Mouse (Mus musculus) midbrain, embryonic 10.5 days (tissue): ENCODE measurements around the gene Ric8a. TPM values are rescaled to one million over a fixed set of nuclear protein-coding genes. Genes with fewer than 3 reads are reported as not detected.

Experiments
- DNase-seq: peaks from one replicate; pipeline ENCODE4 v3.0.0-alpha.2; 2017; ENCODE audit warnings: low spot score
- H3K27ac ChIP-seq: fragments of 300-500 bp; sonication (generic); replicated peaks from 2 replicates; pipeline ENCODE4 v1.5.1; 2016; ENCODE audit warnings: mild to moderate bottlenecking
- H3K27me3 ChIP-seq: fragments of 300-500 bp; sonication (generic); 2 replicates; pipeline ENCODE4 v1.6.1; 2016; ENCODE audit warnings: low read depth, mild to moderate bottlenecking; ENCODE audit not compliant: poor library complexity, severe bottlenecking
- H3K36me3 ChIP-seq: fragments of 300-500 bp; sonication (generic); 2 replicates; pipeline ENCODE4 v1.6.1; 2016; ENCODE audit warnings: mild to moderate bottlenecking, moderate library complexity
- H3K4me1 ChIP-seq: fragments of 300-500 bp; sonication (generic); 2 replicates; pipeline ENCODE4 v1.6.1; 2016
- H3K4me3 ChIP-seq: fragments of 300-500 bp; sonication (generic); 2 replicates; pipeline ENCODE4 v1.5.1; 2016; ENCODE audit warnings: mild to moderate bottlenecking, moderate library complexity
- H3K9me3 ChIP-seq: fragments of 300-500 bp; sonication (generic); replicated peaks from 2 replicates; pipeline ENCODE4 v1.6.1; 2016; ENCODE audit warnings: mild to moderate bottlenecking
- WGBS: fragments of 180-500 bp; shearing (Covaris S2); methylation state at CpG from one replicate; pipeline ENCODE4 v1.1.7; 2016; 5-methylcytosine and 5-hydroxymethylcytosine counted together
- polyA plus RNA-seq: library from polyadenylated mRNA; unstranded; fragments of >200 nt; fragmentation: Nextera tagmentation; extraction: Ambion mirVana; gene quantifications from 2 replicates; pipeline ENCODE4 v1.2.1, GENCODE M21; 2016

Ric8a gene
- polyA plus RNA-seq, 1 experiment from 2014 or later, result 54.3 TPM

DNA sequence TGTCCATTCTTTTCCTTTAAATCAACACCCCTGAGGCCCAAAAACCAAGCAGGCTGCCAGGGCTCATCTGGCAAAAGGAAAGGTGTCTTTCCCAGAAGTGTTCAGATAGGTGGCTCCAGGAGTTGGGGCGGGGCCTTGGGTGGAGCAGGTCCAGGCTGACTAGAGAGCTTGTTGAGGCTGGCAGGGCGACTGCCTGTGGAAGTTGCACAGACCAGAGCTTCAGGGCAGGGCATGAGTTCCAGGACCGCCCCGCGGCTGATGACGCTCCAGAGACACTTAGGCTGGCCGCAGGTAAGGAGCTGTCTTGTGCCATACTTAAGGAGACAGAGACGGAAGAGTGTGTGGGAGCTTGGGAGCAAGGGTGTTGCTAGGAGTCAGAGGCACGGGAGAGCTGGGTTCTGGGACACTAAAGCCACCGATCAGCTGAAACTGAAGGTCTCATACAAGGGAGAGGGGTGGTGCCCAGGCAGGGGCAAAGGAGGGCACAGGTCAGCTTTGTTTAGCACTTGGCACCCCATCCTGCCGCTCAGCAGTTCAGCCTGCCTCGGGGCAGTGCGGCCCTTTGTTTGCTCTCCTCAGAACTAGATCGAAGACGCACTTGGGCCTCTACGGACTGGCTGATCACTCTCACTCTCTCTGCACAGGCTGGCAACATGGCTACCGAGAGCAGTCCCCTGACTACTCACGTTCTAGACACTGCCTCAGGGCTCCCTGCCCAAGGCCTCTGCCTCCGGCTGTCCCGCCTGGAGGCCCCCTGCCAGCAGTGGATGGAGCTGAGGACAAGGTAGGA is 21.6 kb upstream of the Ric8a start, which contains the start of gene Urah:
Urah (plus strand) TSS at position 51 of the 790 bp plus-strand sequence.
- H3K9me3 ChIP-seq, result no peaks in the 10 kb centered on the region
- no peak within 1 kb of the TSS for H3K4me3 ChIP-seq
- no peak within 1 kb of the TSS; the same call in 1 of the 2 replicates for H3K27ac ChIP-seq
- no peaks in the 10 kb centered on the region for H3K36me3 ChIP-seq
- peaks cover 4% of the 10 kb centered on the region; the same call in 1 of the 2 replicates for H3K4me1 ChIP-seq
- 47% methylated on average over 20 of the region's 20 CpGs for WGBS
- H3K27me3 ChIP-seq, result peaks cover 7% of the 10 kb centered on the region; the same call in 1 of the 2 replicates
- no peak for DNase-seq

DNA sequence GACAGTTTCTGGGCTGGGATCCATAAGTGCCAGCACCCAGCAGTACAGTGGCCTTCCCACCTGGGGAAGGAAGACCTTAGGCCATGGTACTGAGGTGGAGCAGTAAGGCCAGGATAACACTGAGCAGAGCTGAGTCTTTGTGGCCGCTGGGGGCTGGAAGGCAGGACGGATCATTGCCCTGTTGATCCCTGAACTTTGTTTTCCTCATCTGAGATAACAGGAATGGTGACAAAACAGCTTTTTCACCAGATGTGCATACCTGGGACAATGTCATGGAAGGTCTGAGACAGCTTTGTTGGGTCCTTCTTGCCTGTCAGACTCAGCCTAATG is 21.0 kb upstream of the Ric8a start:
- 77% methylated on average over 2 of the region's 2 CpGs for WGBS
- H3K36me3 ChIP-seq, result no peaks in the 10 kb centered on the region
- H3K4me1 ChIP-seq, result peaks cover 4% of the 10 kb centered on the region; the same call in 1 of the 2 replicates
- DNase-seq, result no peak
- no peaks in the 10 kb centered on the region for H3K9me3 ChIP-seq
- H3K4me3 ChIP-seq, result no peak overlapping the region
- peaks cover 13% of the 10 kb centered on the region; the same call in 1 of the 2 replicates for H3K27me3 ChIP-seq
- H3K27ac ChIP-seq, result no peak overlapping the region; the same call in 1 of the 2 replicates

DNA sequence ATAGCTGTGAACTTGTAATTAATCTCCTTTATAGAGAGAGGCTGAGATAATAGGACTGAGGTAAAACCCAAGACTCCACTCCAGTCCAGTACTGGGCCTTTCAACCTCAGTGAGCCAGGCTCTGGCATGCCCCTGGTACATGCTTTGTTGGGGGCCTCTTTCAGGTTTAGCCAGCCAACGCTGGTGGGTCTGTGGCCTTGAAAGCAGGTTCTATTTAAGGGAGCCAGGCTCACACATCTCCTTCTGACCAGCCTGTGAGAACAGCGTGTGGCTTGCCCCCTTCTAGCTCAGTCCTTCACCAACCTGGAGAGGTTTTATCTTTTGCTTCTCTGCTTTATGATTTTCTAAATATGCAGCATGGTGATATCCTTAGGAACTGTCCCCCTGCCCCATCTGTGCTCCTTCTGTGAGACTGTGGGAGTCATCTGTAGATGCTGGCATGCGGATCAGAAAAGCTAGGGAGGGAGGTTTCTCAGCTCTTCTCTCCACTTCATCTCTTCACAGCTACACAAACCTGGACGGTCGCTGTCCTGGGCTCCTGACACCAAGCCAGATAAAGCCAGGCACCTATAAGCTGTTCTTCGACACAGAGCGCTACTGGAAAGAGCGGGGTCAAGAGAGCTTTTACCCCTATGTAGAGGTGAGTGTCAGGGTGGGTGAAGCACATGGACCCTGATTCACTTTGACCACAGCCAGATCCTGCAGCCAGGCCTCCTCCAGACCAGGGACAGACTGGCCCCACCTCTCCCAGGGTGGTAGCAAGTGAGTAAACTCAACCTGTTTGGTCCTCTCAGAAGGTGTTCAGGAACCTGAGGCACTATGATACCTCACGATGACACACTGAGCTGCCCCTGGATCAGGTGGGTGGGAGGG is 20.3 kb upstream of the Ric8a start:
- peaks cover 4% of the 10 kb centered on the region; the same call in 1 of the 2 replicates for H3K4me1 ChIP-seq
- WGBS, result 88% methylated on average over 9 of the region's 9 CpGs

GRCm38 (mm10) chr7:140839556-140839955 is 17.2 kb upstream of the Ric8a start:
- WGBS, result 61% methylated on average over 5 of the region's 5 CpGs
- no peak for DNase-seq
- Histone ChIP-seq H3K36me3 (no peaks in the 10 kb centered on the region), H3K27me3 (peaks cover 50% of the 10 kb centered on the region), H3K27ac (no peak overlapping the region), H3K4me1 (peaks cover 4% of the 10 kb centered on the region; the same call in 1 of the 2 replicates), H3K4me3 (no peak overlapping the region), H3K9me3 (no peaks in the 10 kb centered on the region)

More for the DNA sequence above, 20.3 kb upstream of the Ric8a start:
- no peaks in the 10 kb centered on the region for H3K9me3 ChIP-seq
- H3K36me3 ChIP-seq, result no peaks in the 10 kb centered on the region
- H3K27me3 ChIP-seq, result peaks cover 20% of the 10 kb centered on the region
- H3K27ac ChIP-seq, result no peak overlapping the region
- no peak for DNase-seq
- H3K4me3 ChIP-seq, result no peak overlapping the region

GRCm38 (mm10) chr7:140840750-140841735 is 15.7 kb upstream of the Ric8a start:
- H3K9me3 ChIP-seq, result no peaks in the 10 kb centered on the region
- H3K27ac ChIP-seq, result no peak overlapping the region
- peaks cover 50% of the 10 kb centered on the region for H3K27me3 ChIP-seq
- H3K4me1 ChIP-seq, result peaks cover 3% of the 10 kb centered on the region; the same call in 1 of the 2 replicates
- H3K4me3 ChIP-seq, result no peak overlapping the region
- 39% methylated on average over 19 of the region's 19 CpGs for WGBS
- no peaks in the 10 kb centered on the region for H3K36me3 ChIP-seq
- DNase-seq, result no peak

- Histone ChIP-seq H3K9me3 (no peaks in the 10 kb centered on the region), H3K4me1 (peaks cover 3% of the 10 kb centered on the region; the same call in 1 of the 2 replicates), H3K27ac (no peak overlapping the region), H3K36me3 (no peaks in the 10 kb centered on the region), H3K4me3 (no peak overlapping the region), H3K27me3 (peaks cover 50% of the 10 kb centered on the region)
- no peak for DNase-seq
- WGBS, result 83% methylated on average over 7 of the region's 7 CpGs
Measured at GRCm38 (mm10) chr7:140843806-140844205, 13.0 kb upstream of the Ric8a start.

GRCm38 (mm10) chr7:140844905-140845665 is 11.7 kb upstream of the Ric8a start, which contains the start of gene Scgb1c1:
Gene Scgb1c1 (plus strand): TSS chr7:140845547.
- H3K4me3 ChIP-seq, result no peak within 1 kb of the TSS; the same call in 1 of the 2 replicates
- peak within 1 kb of the TSS; percentile 69 for H3K27ac ChIP-seq
- DNase-seq, result peak; percentile 87
- H3K4me1 ChIP-seq, result peaks cover 3% of the 10 kb centered on the region; the same call in 1 of the 2 replicates
- no peaks in the 10 kb centered on the region for H3K9me3 ChIP-seq
- H3K36me3 ChIP-seq, result no peaks in the 10 kb centered on the region
- WGBS, result 35% methylated on average over 14 of the region's 14 CpGs
- peaks cover 44% of the 10 kb centered on the region for H3K27me3 ChIP-seq

- Histone ChIP-seq H3K27me3 (peaks cover 38% of the 10 kb centered on the region), H3K27ac (no peak overlapping the region), H3K9me3 (no peaks in the 10 kb centered on the region), H3K4me3 (no peak overlapping the region), H3K36me3 (no peaks in the 10 kb centered on the region), H3K4me1 (peaks cover 3% of the 10 kb centered on the region; the same call in 1 of the 2 replicates)
- DNase-seq, result no peak
- WGBS, result 69% methylated on average over 4 of the region's 4 CpGs
Measured at GRCm38 (mm10) chr7:140845683-140846082, 11.1 kb upstream of the Ric8a start.

DNA sequence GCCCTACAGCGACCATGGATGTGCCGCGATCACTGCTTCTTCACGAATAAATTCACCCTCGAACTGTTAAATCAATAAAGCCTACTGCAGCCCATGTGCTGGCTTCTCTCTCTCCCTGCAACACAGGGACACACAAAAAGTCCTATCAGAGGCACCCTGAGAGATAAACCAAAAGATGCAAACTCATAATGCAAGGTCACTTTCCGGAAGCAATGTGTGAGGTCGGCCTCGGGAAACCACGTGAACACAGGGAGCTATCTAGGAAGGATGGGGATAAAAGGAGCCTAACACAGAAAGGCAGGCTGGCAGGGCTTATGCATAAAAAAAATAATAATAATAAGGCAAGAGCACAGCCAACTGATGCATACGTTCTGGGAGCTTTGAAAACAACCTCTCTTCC is 10.1 kb upstream of the Ric8a start:
- 88% methylated on average over 10 of the region's 10 CpGs for WGBS
- no peak overlapping the region for H3K4me3 ChIP-seq
- peaks cover 28% of the 10 kb centered on the region; the same call in 1 of the 2 replicates for H3K27me3 ChIP-seq
- H3K9me3 ChIP-seq, result no peaks in the 10 kb centered on the region
- peaks cover 3% of the 10 kb centered on the region; the same call in 1 of the 2 replicates for H3K4me1 ChIP-seq
- no peak overlapping the region for H3K27ac ChIP-seq
- H3K36me3 ChIP-seq, result peaks cover 5% of the 10 kb centered on the region
- DNase-seq, result no peak

GRCm38 (mm10) chr7:140847755-140848580 is 8.8 kb upstream of the Ric8a start, which contains the start of gene Odf3:
Gene Odf3 (plus strand): TSS chr7:140847805.
- peaks cover 3% of the 10 kb centered on the region; the same call in 1 of the 2 replicates for H3K4me1 ChIP-seq

More at GRCm38 (mm10) chr7:140847755-140848580, 8.8 kb upstream of the Ric8a start, which contains the start of gene Odf3:
- H3K27ac ChIP-seq, result no peak within 1 kb of the TSS
- H3K4me3 ChIP-seq, result no peak within 1 kb of the TSS
- H3K9me3 ChIP-seq, result no peaks in the 10 kb centered on the region
- 75% methylated on average over 11 of the region's 11 CpGs for WGBS
- peaks cover 18% of the 10 kb centered on the region for H3K36me3 ChIP-seq
- H3K27me3 ChIP-seq, result peaks cover 15% of the 10 kb centered on the region; the same call in 1 of the 2 replicates
- DNase-seq, result no peak
